Mouse (Mus musculus) cerebellum, adult 2 months (tissue): ENCODE data around the gene Acat3.
"Not testable (repeated sequence)": the region's sequence is repeated elsewhere in the genome, so short reads cannot be mapped to it uniquely, and the experiment has no call there.

Experiments used
- CTCF ChIP-seq: fragments of 200-500 bp; IDR thresholded peaks from 2 replicates; pipeline ENCODE4 v1.5.1; 2011; ENCODE audit warnings: low read depth, mild to moderate bottlenecking, control low read depth, low read length, moderate library complexity, borderline replicate concordance; ENCODE audit not compliant: insufficient read depth
- POLR2A ChIP-seq: fragments of 200-500 bp; IDR thresholded peaks from 2 replicates; pipeline ENCODE4 v1.6.1; 2011; ENCODE audit warnings: low read length, control low read depth, borderline replicate concordance; ENCODE audit not compliant: insufficient read depth

GRCm38 (mm10) chr17:12898607-12899006 lies 41.8 kb downstream of the Acat3 start:
- not testable (repeated sequence) for TF ChIP-seq POLR2A, CTCF
